Mouse (Mus musculus) heart, adult 18-20 months (tissue): ENCODE measurements at regions not wholly inside any gene's neighbourhood (a gene's known extent, or its start where the extent isn't known, plus 50 kb on each side); places are given as distances from the start of the nearest gene placed in this dataset.

Experiments used
- DNase-seq, 2 experiments: peaks; one replicate each; pipeline ENCODE4 v3.0.0; 2021 to 2022; ENCODE audit warnings: mixed read lengths in 1 of 2

- peak; percentile 64 to 72 for DNase-seq
Measured at GRCm38 (mm10) chr3:100773237-100773636, 52.0 kb upstream of the Vtcn1 start.

GRCm38 (mm10) chr3:100771363-100771762, 53.9 kb upstream of the Vtcn1 start:
- DNase-seq, result no peak

- DNase-seq, result no peak
Measured at GRCm38 (mm10) chr3:100770841-100771240, 54.4 kb upstream of the Vtcn1 start.

GRCm38 (mm10) chr3:100769146-100769545, 56.1 kb upstream of the Vtcn1 start:
- DNase-seq, result no peak

- peak; percentile 4 to 41 for DNase-seq
Measured at GRCm38 (mm10) chr3:100768170-100768624, 57.1 kb upstream of the Vtcn1 start.

GRCm38 (mm10) chr3:100765323-100765722, 59.9 kb upstream of the Vtcn1 start:
- DNase-seq, result no peak

- DNase-seq, result no peak
Measured at GRCm38 (mm10) chr3:100762895-100763294, 62.4 kb upstream of the Vtcn1 start.

- DNase-seq, result no peak
Measured at GRCm38 (mm10) chr3:100759091-100759941, 65.9 kb upstream of the Vtcn1 start.

GRCm38 (mm10) chr3:100754677-100755076, 69.4 kb upstream of the Man1a2 start:
- DNase-seq, result no peak

GRCm38 (mm10) chr3:100751211-100751610, 65.9 kb upstream of the Man1a2 start:
- no peak for DNase-seq

- DNase-seq, result peak; percentile 27 to 41
Measured at GRCm38 (mm10) chr3:100748727-100749126, 63.4 kb upstream of the Man1a2 start.

- DNase-seq, result peak in 1 of 2 experiments; percentile 20
Measured at GRCm38 (mm10) chr3:100748309-100748691, 63.0 kb upstream of the Man1a2 start.

- DNase-seq, result peak; percentile 43 to 73
Measured at GRCm38 (mm10) chr3:100747421-100748308, 62.4 kb upstream of the Man1a2 start.

- DNase-seq, result no peak
Measured at GRCm38 (mm10) chr3:100737660-100738059, 52.4 kb upstream of the Man1a2 start.

GRCm38 (mm10) chr3:100736539-100736938, 51.2 kb upstream of the Man1a2 start:
- no peak for DNase-seq
